Mouse (Mus musculus) liver, embryonic 11.5 days (tissue): ENCODE results near the gene Cbwd1. TPM values are rescaled to one million over a fixed set of nuclear protein-coding genes. Genes with fewer than 3 reads are reported as not detected.

Experiments used
- ATAC-seq: fragments of 200-750 bp; cut with Nextera tagmentation; replicated peaks from 2 replicates; pipeline ENCODE4 v1.8.0; 2017; ENCODE audit warnings: moderate number of reproducible peaks, mild to moderate bottlenecking, moderate TSS enrichment, moderate library complexity; ENCODE audit not compliant: low FRiP score
- DNase-seq: peaks from one replicate; pipeline ENCODE4 v3.0.0-alpha.2; 2017; ENCODE audit warnings: low spot score
- H3K27ac ChIP-seq: fragments of 300-500 bp; sonication (generic); 2 replicates; pipeline ENCODE4 v1.5.1; 2014; ENCODE audit warnings: mild to moderate bottlenecking, low read depth, low read length, control low read depth
- H3K27me3 ChIP-seq: fragments of 300-500 bp; sonication (generic); replicated peaks from 2 replicates; pipeline ENCODE4 v1.6.1; 2014; ENCODE audit warnings: low read length, mixed read lengths; ENCODE audit not compliant: control insufficient read depth, insufficient read depth
- H3K36me3 ChIP-seq: fragments of 300-500 bp; sonication (generic); 2 replicates; pipeline ENCODE4 v1.6.1; 2014; ENCODE audit warnings: mild to moderate bottlenecking, low read length, moderate library complexity, mixed read lengths; ENCODE audit not compliant: control insufficient read depth, insufficient read depth
- H3K4me1 ChIP-seq: fragments of 300-500 bp; sonication (generic); replicated peaks from 2 replicates; pipeline ENCODE4 v1.6.1; 2014; ENCODE audit warnings: low read length, mixed read lengths; ENCODE audit not compliant: control insufficient read depth, insufficient read depth
- H3K4me2 ChIP-seq: fragments of 300-500 bp; sonication (generic); 2 replicates; pipeline ENCODE4 v1.6.1; 2014; ENCODE audit warnings: mild to moderate bottlenecking, control low read depth, moderate library complexity
- H3K4me3 ChIP-seq: fragments of 300-500 bp; sonication (generic); 2 replicates; pipeline ENCODE4 v1.5.1; 2014; ENCODE audit warnings: low read depth, low read length, control low read depth
- H3K9ac ChIP-seq: fragments of 300-500 bp; sonication (generic); 2 replicates; pipeline ENCODE4 v1.6.1; 2014; ENCODE audit warnings: low read depth, low read length, control low read depth
- H3K9me3 ChIP-seq: fragments of 300-500 bp; sonication (generic); 2 replicates; pipeline ENCODE4 v1.6.1; 2016; ENCODE audit warnings: low read length, inconsistent platforms, mixed read lengths; ENCODE audit not compliant: control insufficient read depth
- WGBS: fragments of 180-500 bp; shearing (Covaris S2); extraction: QIAGEN DNeasy Blood & Tissue Kit; methylation state at CpG from one replicate; pipeline ENCODE4 v1.1.7; 2014; 5-methylcytosine and 5-hydroxymethylcytosine counted together
- polyA plus RNA-seq: library from polyadenylated mRNA; unstranded; fragments of >200 nt; fragmentation: Nextera tagmentation; extraction: Ambion mirVana; gene quantifications from 2 replicates; pipeline ENCODE4 v1.2.1, GENCODE M21; 2014

Cbwd1 gene
- 23.0 and 23.3 TPM in 2 replicates for polyA plus RNA-seq

- H3K36me3 ChIP-seq: no peaks in the 10 kb centered on the region
- ATAC-seq: peak; percentile 100
- no peak within 1 kb of the TSS for H3K27ac ChIP-seq
- peaks cover 6% of the 10 kb centered on the region; the same call in 1 of the 2 replicates for H3K4me1 ChIP-seq
- peak within 1 kb of the TSS; percentile 77 for H3K9ac ChIP-seq
- no peaks in the 10 kb centered on the region for H3K27me3 ChIP-seq
- peak within 1 kb of the TSS; percentile 72 for H3K4me2 ChIP-seq
- WGBS: under 1% methylated on average over 36 of the region's 36 CpGs
- peak; percentile 98 for DNase-seq
- H3K9me3 ChIP-seq: no peaks in the 10 kb centered on the region
- peak within 1 kb of the TSS; percentile 65 for H3K4me3 ChIP-seq
These were observed at the start of gene Cbwd1 for GRCm38 (mm10) chr19:24961172-24961962. Gene Cbwd1 (minus strand): TSS chr19:24961610.

DNA sequence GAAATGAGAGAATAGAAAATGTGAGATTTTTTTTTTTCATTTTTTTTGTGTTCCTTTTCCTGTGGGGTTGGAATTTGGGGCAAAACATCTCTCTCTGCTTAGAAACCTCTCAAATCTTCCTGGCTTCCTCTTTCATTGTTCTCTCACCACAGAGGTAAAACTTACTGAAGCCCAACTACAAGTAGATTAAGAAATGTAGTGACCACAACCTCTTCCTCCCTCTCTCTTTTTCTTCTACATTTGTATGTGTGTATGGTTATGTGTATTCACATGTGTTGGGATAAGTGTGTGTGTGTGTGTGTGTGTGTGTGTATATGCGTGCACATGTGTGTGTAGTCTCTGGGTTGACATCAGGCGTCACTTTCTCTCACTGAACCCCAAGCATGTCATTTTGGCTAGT, 47.1 kb upstream of the Cbwd1 start:
- H3K9ac ChIP-seq: no peak overlapping the region
- DNase-seq (no peak), ATAC-seq (no peak)
- H3K4me2 ChIP-seq: no peak overlapping the region
- peaks cover 8% of the 10 kb centered on the region for H3K4me1 ChIP-seq
- H3K36me3 ChIP-seq: no peaks in the 10 kb centered on the region
- H3K9me3 ChIP-seq: no peaks in the 10 kb centered on the region
- WGBS: 86% methylated on average over 2 of the region's 2 CpGs
- no peaks in the 10 kb centered on the region for H3K27me3 ChIP-seq
- H3K27ac ChIP-seq: no peak overlapping the region
- no peak overlapping the region for H3K4me3 ChIP-seq

GRCm38 (mm10) chr19:25006686-25007085, 45.3 kb upstream of the Cbwd1 start:
- 68% methylated on average over 1 of the region's 1 CpGs for WGBS
- H3K4me3 ChIP-seq: no peak overlapping the region
- no peak for DNase-seq

DNA sequence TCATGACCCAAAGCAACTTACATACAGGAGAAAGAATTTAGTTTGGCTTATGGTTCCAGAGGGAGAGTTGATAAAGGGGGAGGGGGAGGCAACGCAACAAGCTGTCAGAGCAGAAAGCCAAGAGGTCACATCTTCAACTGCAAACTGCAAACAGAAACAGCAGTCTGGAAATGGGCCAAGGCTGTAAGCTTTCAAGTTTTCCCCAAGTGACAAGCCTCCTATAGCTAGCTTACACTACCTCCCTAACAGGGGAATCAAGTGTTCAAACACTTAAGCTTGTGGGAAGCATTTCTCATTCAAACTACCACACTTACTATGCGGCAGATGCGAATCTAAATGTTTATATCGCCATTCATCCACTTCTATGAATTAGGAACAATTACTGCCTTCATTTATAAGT, 42.4 kb upstream of the Cbwd1 start:
- H3K27me3 ChIP-seq: peaks cover 4% of the 10 kb centered on the region
- WGBS: 70% methylated on average over 4 of the region's 4 CpGs
- H3K4me3 ChIP-seq: no peak overlapping the region
- H3K27ac ChIP-seq: no peak overlapping the region
- H3K36me3 ChIP-seq: no peaks in the 10 kb centered on the region
- H3K4me1 ChIP-seq: peaks cover 16% of the 10 kb centered on the region
- H3K9me3 ChIP-seq: no peaks in the 10 kb centered on the region
- DNase-seq: no peak
- H3K9ac ChIP-seq: no peak overlapping the region; the same call in 1 of the 2 replicates
- no peak overlapping the region for H3K4me2 ChIP-seq
- no peak for ATAC-seq

More at GRCm38 (mm10) chr19:25006686-25007085, 45.3 kb upstream of the Cbwd1 start:
- Histone ChIP-seq H3K9me3 (no peaks in the 10 kb centered on the region), H3K27ac (no peak overlapping the region), H3K4me1 (peaks cover 14% of the 10 kb centered on the region), H3K9ac (no peak overlapping the region), H3K27me3 (no peaks in the 10 kb centered on the region), H3K4me2 (no peak overlapping the region), H3K36me3 (no peaks in the 10 kb centered on the region)
- ATAC-seq: no peak

DNA sequence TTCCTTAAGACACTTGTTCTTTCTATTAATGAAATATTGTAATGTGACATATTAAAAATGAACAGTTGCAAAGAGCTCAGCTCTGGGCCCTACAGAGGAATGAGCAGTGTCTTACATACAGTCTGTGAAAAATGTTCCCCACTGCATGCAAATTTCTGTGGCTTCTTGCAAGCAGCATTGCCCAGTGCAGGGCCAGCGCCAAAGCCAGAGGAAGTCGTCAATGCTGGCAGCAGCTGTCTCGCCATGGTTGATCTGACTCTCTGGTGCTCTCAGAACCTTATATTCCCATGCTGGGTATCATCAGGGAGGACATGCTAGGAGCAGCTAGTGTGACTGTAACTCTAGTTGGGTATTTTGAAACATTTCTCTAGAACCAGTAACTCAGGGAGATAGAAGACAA, 41.4 kb upstream of the Cbwd1 start:
- Histone ChIP-seq H3K36me3 (no peaks in the 10 kb centered on the region), H3K9ac (no peak overlapping the region), H3K9me3 (no peaks in the 10 kb centered on the region), H3K4me1 (peaks cover 16% of the 10 kb centered on the region), H3K27me3 (peaks cover 4% of the 10 kb centered on the region), H3K4me2 (no peak overlapping the region; the same call in 1 of the 2 replicates), H3K4me3 (no peak overlapping the region), H3K27ac (no peak overlapping the region)
- no peak for DNase-seq
- no peak for ATAC-seq
- 55% methylated on average over 3 of the region's 3 CpGs for WGBS

GRCm38 (mm10) chr19:25002032-25002431, 40.6 kb upstream of the Cbwd1 start:
- 0 out of 2 replicates have a peak overlapping the region, but pooled peaks have one; percentile 78 for H3K4me3 ChIP-seq
- H3K9me3 ChIP-seq: no peaks in the 10 kb centered on the region
- H3K4me2 ChIP-seq: peak overlapping the region; percentile 73
- DNase-seq: no peak
- peak overlapping the region; percentile 11; the same call in 1 of the 2 replicates for H3K9ac ChIP-seq
- no peak for ATAC-seq
- no peaks in the 10 kb centered on the region for H3K36me3 ChIP-seq
- 69% methylated on average over 6 of the region's 6 CpGs for WGBS
- no peak overlapping the region for H3K27ac ChIP-seq
- H3K4me1 ChIP-seq: peaks cover 21% of the 10 kb centered on the region
- peaks cover 4% of the 10 kb centered on the region for H3K27me3 ChIP-seq

GRCm38 (mm10) chr19:25000153-25000552, 38.7 kb upstream of the Cbwd1 start:
- 13% methylated on average over 9 of the region's 9 CpGs for WGBS
- Histone ChIP-seq H3K9ac (peak overlapping the region; percentile 84), H3K4me3 (peak overlapping the region; percentile 78), H3K27ac (no peak overlapping the region; the same call in 1 of the 2 replicates), H3K4me2 (peak overlapping the region; percentile 73), H3K4me1 (peaks cover 21% of the 10 kb centered on the region), H3K36me3 (no peaks in the 10 kb centered on the region), H3K9me3 (no peaks in the 10 kb centered on the region), H3K27me3 (peaks cover 4% of the 10 kb centered on the region)
- DNase-seq: no peak
- no peak for ATAC-seq

GRCm38 (mm10) chr19:24999201-24999886, 37.9 kb upstream of the Cbwd1 start, which contains the start of gene Dock8:
Gene Dock8 (plus strand): TSS chr19:24999534.
- peak within 1 kb of the TSS; percentile 73 for H3K4me2 ChIP-seq
- H3K36me3 ChIP-seq: no peaks in the 10 kb centered on the region
- under 1% methylated on average over 106 of the region's 109 CpGs for WGBS
- peak within 1 kb of the TSS; percentile 84 for H3K9ac ChIP-seq
- H3K4me3 ChIP-seq: peak within 1 kb of the TSS; percentile 78
- H3K27me3 ChIP-seq: peaks cover 4% of the 10 kb centered on the region
- H3K27ac ChIP-seq: peak within 1 kb of the TSS; percentile 80
- DNase-seq: peak; percentile 74
- H3K4me1 ChIP-seq: peaks cover 23% of the 10 kb centered on the region
- no peaks in the 10 kb centered on the region for H3K9me3 ChIP-seq
- peak; percentile 85 for ATAC-seq
